Mouse (Mus musculus) adrenal gland, postnatal 14 days (tissue): ENCODE data around the gene Tax1bp1. TPM values are rescaled to one million over a fixed set of nuclear protein-coding genes. Genes with fewer than 3 reads are reported as not detected.

ENCODE experiments used
- DNase-seq: peaks from one replicate; pipeline ENCODE4 v3.0.0; 2021; ENCODE audit warnings: mixed read lengths
- total RNA-seq: library from RNA; stranded (reverse); gene quantifications from 2 replicates; pipeline ENCODE4 v1.2.3, GENCODE M21; 2021

The Tax1bp1 gene
- total RNA-seq, 1 experiment from 2014 or later = 151 TPM

DNA sequence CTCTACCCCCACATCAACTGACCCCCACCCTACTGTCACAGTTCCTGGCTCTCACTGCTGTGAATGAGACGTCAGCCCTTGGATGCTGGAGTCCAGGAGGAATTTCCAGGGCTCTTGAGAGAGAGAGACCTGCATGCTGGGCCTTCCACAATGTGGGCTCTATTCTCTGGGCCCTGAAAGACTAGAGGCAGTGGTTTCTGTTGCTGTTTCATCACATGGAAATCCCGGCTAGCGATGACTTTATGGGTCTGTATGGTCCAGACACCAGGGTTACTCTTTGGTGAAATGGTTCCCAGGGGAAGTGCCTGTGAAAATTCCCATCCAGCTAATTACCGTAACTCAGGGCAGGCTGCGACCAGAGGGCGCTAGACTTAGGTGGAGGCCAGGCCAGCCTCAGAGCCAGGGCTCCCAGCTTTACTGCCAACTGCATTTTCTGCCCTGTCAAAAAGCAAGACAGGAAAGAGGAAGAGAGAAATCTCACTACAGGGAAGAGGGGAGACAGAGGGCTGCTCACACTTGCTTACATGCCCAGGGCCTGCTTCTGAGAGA is 83.8 kb downstream of the Tax1bp1 start:
- peak; percentile 32 for DNase-seq

GRCm38 (mm10) chr6:52802181-52802580 is 88.7 kb downstream of the Tax1bp1 start:
- DNase-seq = no peak

DNA sequence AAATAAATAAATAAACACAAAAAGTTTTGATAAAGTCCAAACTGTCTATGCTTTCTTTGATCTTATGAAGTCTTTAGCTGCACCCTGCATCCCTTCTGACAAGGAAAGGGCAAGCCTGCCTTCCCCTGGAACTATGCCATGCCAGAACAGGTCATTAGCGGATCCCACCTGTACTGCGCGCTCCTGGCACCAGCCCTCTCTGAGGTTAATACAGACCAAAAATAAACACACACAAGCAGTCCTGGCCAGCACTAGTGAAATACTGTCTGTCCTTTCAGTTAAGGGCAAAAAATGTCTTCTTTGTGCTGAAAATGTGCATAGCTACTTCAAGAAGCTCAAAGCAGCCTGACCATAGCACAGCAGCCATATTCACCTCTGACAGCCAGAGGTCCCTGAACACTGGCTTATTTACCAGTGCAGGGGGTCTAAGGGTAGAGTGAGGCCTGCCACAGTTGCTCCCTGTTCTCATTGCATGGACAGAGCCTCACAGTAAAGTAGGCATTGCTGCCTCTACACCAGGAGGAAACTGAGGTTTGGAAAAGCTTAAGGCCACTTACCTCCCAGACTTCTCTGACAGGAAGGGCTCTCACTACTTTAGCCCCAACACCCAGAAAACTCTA is 91.8 kb downstream of the Tax1bp1 start:
- DNase-seq = no peak

Other genes starting within 250 kb of the Tax1bp1 start
- 216 and 228 TPM in 2 replicates for gene Hibadh, start 73.3 kb upstream of the Tax1bp1 start, total RNA-seq